Mouse (Mus musculus): Measurements from ENCODE around the gene Kank4. TPM values are rescaled to one million over a fixed set of nuclear protein-coding genes. Genes with fewer than 3 reads are reported as not detected.
"Not testable (repeated sequence)": the region's sequence is repeated elsewhere in the genome, so short reads cannot be mapped to it uniquely, and the experiment has no call there.

Gene Kank4
- polyA plus RNA-seq, 1 experiment from 2014 or later = 1.7 TPM

DNA sequence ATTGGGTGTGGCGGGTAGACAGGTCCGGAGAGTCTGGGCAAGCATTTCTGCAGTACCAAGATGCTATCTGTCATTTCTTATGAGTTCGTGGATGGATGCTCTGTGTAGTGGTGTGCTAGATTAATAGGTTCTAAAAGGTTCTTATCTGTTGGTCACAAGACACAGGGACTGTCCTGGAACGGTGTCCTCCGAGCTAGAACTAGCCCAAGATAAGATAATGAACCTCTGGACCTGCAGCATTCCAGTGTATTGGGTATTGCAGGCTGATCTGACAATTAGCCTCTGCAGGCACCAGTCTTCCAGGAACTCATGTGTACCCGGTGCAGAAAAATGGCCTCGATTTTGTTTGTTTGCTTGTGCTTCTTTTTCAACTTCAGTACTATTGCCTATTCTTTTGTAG is 88.6 kb downstream of the Kank4 start:
- Histone ChIP-seq H3K4me2 (replicated peaks) (no peak overlapping the region), H3K9me3 (replicated peaks) (no peaks in the 10 kb centered on the region), H3K4me1 (peaks cover 15% of the 10 kb centered on the region), H3K4me3 (replicated peaks) (no peak overlapping the region), H3K27me3 (peaks cover 9% of the 10 kb centered on the region; the same call in 1 of the 2 replicates), H3K36me3 (no peaks in the 10 kb centered on the region), H3K9ac (no peak overlapping the region), H3K27ac (replicated peaks) (no peak overlapping the region)
- no peak for ATAC-seq (ENCODE audit: insufficient number of reproducible peaks, low FRiP score, low TSS enrichment, low read depth)
- WGBS = 57% methylated on average over 7 of the region's 7 CpGs

DNA sequence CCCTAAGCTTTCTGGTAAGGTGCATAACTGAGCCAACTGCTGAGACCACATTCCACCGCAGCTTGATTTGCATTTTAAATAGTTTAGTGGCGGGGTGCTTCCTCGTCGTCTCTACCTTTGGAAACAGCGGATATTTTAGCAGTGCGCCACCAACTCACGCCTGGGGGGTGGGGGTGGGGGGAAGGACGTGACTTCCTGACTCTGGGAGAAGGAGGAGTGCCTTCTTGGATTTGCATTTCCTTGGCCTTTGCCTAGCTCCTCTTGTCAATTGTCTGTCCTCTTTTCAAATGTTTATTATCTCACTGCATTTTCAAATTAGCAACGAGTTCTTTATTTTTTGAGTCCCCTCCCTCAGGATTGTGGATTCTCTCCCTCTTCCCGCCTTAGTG is 89.4 kb downstream of the Kank4 start:
- H3K4me2 ChIP-seq (replicated peaks) = peak overlapping the region; percentile 55
- no peaks in the 10 kb centered on the region for H3K36me3 ChIP-seq
- H3K27me3 ChIP-seq = peaks cover 9% of the 10 kb centered on the region; the same call in 1 of the 2 replicates
- H3K9me3 ChIP-seq (replicated peaks) = no peaks in the 10 kb centered on the region
- no peak overlapping the region for H3K27ac ChIP-seq (replicated peaks)
- no peak for ATAC-seq (ENCODE audit: insufficient number of reproducible peaks, low FRiP score, low TSS enrichment, low read depth)
- H3K4me1 ChIP-seq = peaks cover 15% of the 10 kb centered on the region
- peak overlapping the region; percentile 16; the same call in 1 of the 2 replicates for H3K4me3 ChIP-seq (replicated peaks)
- WGBS = 2% methylated on average over 10 of the region's 10 CpGs
- H3K9ac ChIP-seq = no peak overlapping the region

DNA sequence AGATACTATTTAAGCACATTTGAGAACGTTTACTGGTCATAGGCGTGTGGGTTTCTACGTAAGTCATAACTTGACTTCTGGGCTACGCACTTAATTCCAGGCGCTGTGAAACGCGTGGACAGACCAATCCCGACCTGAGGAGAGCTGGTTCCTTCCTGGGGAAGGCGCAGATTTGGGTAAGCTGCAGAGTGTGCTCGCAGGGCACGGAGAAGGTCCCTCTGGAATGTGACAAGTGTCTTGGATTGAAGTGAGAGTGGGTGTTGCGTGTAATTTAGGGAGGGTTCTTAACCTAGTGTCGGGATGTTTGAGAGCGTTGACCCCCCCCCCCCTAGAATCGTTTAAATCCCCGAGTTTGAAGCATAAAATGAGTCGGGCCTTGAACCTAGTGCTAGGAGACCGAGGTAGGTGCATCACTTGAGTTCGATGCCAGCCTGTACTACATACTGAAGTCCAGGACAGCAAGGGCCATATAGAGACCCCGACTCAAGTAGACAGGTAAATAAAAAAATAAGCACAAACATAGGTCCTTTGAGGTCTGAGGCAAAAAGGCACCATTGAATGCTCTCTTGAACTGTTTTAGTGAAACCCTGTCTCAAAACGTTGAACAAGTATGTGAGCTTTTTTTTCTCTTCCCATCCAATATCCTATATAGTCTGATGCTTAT is 89.9 kb downstream of the Kank4 start:
- peaks cover 15% of the 10 kb centered on the region for H3K4me1 ChIP-seq
- H3K9me3 ChIP-seq (replicated peaks) = no peaks in the 10 kb centered on the region
- no peak overlapping the region for H3K9ac ChIP-seq
- H3K4me2 ChIP-seq (replicated peaks) = peak overlapping the region; percentile 55
- WGBS = 4% methylated on average over 21 of the region's 21 CpGs
- H3K27ac ChIP-seq (replicated peaks) = no peak overlapping the region
- H3K4me3 ChIP-seq (replicated peaks) = peak overlapping the region; percentile 31
- H3K36me3 ChIP-seq = no peaks in the 10 kb centered on the region
- no peak for ATAC-seq (ENCODE audit: insufficient number of reproducible peaks, low FRiP score, low TSS enrichment, low read depth)
- peaks cover 9% of the 10 kb centered on the region; the same call in 1 of the 2 replicates for H3K27me3 ChIP-seq

DNA sequence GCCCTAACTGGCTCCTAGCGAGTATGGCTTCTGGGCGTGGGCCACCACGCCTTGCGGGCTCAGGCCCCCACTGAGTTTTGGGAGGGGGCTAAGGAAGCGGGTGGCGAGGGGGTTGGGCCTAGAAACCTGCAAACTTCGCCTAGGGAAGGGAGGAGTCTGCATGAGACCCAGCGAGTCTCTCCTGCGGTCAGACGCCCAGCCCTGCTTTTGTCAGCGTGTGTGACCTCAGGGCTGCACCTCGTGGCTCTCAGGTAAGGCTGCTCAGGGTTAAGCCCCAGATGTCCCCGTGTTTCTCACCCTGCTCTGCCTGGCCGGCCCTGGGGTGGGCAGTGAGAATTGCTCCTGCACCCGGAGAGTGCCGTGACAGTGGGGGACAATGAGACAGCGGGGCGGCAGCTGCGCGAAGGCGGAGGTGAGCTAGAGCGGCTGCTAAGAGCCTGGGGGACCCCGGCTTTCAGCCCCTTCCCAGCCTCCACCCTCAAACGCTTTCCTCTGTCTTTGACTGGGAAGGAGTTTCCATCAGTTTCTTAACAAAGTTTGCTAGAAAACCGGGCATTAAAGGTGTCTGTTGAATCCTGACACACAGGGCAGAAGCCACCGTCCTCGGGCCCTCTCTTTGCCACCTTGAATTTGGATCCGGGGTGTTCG is 90.6 kb downstream of the Kank4 start, which contains the start of gene L1td1:
Gene L1td1, plus strand, starts transcription at position 145 of the 648 bp plus-strand sequence.
- WGBS = 7% methylated on average over 29 of the region's 29 CpGs
- Histone ChIP-seq H3K27me3 (peaks cover 9% of the 10 kb centered on the region; the same call in 1 of the 2 replicates), H3K4me3 (replicated peaks) (peak within 1 kb of the TSS; percentile 31), H3K4me1 (peaks cover 15% of the 10 kb centered on the region), H3K27ac (replicated peaks) (no peak within 1 kb of the TSS), H3K36me3 (no peaks in the 10 kb centered on the region), H3K9ac (no peak within 1 kb of the TSS), H3K9me3 (replicated peaks) (no peaks in the 10 kb centered on the region), H3K4me2 (replicated peaks) (peak within 1 kb of the TSS; percentile 55)
- ATAC-seq (ENCODE audit: insufficient number of reproducible peaks, low FRiP score, low TSS enrichment, low read depth) = no peak

DNA sequence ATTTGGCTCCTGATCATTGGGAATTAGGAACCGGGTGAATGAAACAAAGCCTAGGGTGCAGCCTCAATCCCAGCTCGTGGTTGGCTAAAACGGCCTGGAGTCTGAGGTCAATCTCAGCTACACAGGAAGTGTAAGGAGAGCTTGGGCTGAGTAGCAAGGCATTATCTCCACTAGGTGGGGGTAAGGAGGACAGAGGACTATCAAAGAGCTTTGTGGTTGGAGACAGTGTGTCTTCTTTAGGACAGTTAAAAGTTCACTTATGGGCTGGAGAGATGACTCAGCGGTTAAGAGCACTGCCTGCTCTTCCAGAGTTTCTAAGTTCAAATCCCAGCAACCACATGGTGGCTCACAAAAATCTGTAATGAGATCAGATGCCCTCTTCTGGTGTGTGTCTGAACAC is 91.9 kb downstream of the Kank4 start:
- no peak overlapping the region for H3K4me2 ChIP-seq (replicated peaks)
- no peak overlapping the region for H3K27ac ChIP-seq (replicated peaks)
- ATAC-seq (ENCODE audit: insufficient number of reproducible peaks, low FRiP score, low TSS enrichment, low read depth) = no peak
- H3K9me3 ChIP-seq (replicated peaks) = no peaks in the 10 kb centered on the region
- H3K36me3 ChIP-seq = no peaks in the 10 kb centered on the region
- no peak overlapping the region for H3K9ac ChIP-seq
- H3K4me3 ChIP-seq (replicated peaks) = no peak overlapping the region
- H3K27me3 ChIP-seq = peaks cover 9% of the 10 kb centered on the region; the same call in 1 of the 2 replicates
- peaks cover 15% of the 10 kb centered on the region for H3K4me1 ChIP-seq
- WGBS = 39% methylated on average over 4 of the region's 4 CpGs

DNA sequence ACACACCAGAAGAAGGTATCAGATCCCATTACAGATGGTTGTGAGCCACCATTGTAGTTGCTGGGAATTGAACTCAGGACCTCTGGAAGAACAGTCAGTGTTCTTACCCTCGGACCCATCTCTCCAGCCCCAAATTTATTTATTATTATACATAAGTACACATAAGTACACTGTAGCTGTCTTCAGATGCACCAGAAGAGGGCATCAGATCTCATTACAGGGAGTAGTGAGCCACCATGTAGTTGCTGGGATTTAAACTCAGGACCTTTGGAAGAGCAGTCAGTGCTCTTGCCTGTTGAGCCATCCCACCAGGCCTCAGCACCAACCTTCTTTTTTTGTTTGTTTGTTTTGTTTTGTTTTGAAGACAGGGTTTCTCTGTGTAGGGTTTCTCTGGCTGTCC is 92.7 kb downstream of the Kank4 start:
- not testable (repeated sequence) for H3K4me2 ChIP-seq (replicated peaks); H3K36me3 ChIP-seq; H3K27ac ChIP-seq (replicated peaks); H3K9ac ChIP-seq; ATAC-seq (ENCODE audit: insufficient number of reproducible peaks, low FRiP score, low TSS enrichment, low read depth); H3K4me3 ChIP-seq (replicated peaks); H3K9me3 ChIP-seq (replicated peaks); H3K27me3 ChIP-seq
- peaks cover 15% of the 10 kb centered on the region for H3K4me1 ChIP-seq
- WGBS = 75% methylated on average over 1 of the region's 1 CpGs

DNA sequence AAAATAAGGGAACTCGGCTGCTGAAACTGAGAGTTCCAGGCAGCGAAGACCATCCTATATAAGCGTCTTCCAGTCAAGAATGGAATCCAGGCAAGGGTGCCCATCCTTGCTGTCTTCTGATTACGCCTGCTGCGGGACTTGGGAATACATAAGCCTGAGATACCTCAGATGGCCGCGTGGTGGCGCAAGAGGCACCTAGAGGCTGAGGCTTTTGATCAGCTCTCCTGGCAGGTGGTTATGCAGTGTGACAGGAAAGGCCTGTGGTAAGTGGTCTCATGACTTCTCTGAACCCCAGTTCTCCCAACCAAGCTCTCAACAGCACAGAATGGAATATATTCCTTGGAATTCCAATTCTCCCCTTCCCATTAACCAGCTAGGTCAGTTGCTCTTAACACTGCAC is 94.9 kb downstream of the Kank4 start:
- ATAC-seq (ENCODE audit: insufficient number of reproducible peaks, low FRiP score, low TSS enrichment, low read depth) = no peak
- Histone ChIP-seq H3K36me3 (no peaks in the 10 kb centered on the region), H3K4me1 (peaks cover 9% of the 10 kb centered on the region), H3K4me3 (replicated peaks) (no peak overlapping the region), H3K4me2 (replicated peaks) (no peak overlapping the region), H3K27me3 (peaks cover 4% of the 10 kb centered on the region; the same call in 1 of the 2 replicates), H3K9me3 (replicated peaks) (no peaks in the 10 kb centered on the region), H3K9ac (no peak overlapping the region), H3K27ac (replicated peaks) (no peak overlapping the region)
- 11% methylated on average over 8 of the region's 8 CpGs for WGBS

DNA sequence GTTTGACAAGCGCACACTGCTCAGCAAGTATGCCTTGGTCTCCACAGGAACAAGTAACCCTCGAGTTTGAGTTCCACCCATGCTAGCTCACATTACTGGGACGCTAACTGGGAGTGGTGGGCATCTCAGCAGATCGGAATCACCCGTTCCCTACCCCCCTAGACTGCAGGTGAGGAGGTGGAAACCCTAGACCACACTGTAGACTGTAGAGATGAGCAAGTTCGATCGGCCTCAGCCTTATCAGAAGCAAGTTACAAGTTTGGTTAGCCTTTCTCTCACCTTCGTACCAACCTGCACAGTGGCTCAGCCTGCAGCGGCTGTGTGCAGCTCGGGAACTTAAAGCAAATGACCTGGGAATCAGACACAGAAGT is 98.8 kb downstream of the Kank4 start:
- H3K9ac ChIP-seq = no peak overlapping the region
- no peaks in the 10 kb centered on the region for H3K4me1 ChIP-seq
- no peaks in the 10 kb centered on the region for H3K27me3 ChIP-seq
- no peaks in the 10 kb centered on the region for H3K9me3 ChIP-seq (replicated peaks)
- no peaks in the 10 kb centered on the region for H3K36me3 ChIP-seq
- no peak overlapping the region for H3K4me2 ChIP-seq (replicated peaks)
- no peak for ATAC-seq (ENCODE audit: insufficient number of reproducible peaks, low FRiP score, low TSS enrichment, low read depth)
- H3K4me3 ChIP-seq (replicated peaks) = no peak overlapping the region
- WGBS = 83% methylated on average over 10 of the region's 10 CpGs
- H3K27ac ChIP-seq (replicated peaks) = no peak overlapping the region

DNA sequence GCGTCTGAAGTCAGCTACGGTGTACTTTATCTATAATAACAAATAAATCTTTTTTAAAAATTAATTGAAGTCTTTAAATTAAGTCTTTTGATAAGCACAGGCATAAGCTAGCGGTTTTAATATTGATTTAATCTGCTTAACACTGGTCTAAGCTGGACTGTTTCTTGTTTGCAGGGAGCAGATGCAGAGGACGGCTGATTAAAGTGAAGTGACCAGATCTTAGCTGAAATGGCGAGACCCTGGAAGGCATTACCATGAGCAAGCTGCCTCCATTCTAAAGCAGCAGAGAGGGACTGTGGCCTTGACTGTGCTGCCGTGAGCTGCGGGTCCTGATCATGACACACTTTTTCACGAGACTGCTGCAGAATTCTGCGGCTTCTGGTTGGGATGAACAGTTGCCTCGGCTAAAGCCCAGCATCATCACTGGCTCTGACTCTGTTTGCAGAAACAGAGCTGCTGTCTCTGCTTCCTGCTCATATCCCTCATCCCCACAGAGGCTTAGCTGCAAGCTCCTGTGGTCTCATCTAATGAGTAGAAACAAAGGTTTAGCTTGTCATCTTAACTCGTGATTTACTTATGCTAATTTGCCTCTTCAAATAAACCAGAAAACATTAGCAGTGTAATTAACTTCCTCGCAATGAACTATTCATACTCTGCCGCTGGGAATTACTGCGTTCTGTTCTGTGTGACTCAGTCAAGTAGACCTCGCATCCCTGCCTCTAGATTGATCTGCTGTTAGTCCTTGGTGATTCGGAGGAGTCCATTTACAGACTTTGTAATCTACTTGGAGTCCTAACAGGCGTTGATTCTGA is 99.4 kb downstream of the Kank4 start:
- ATAC-seq (ENCODE audit: insufficient number of reproducible peaks, low FRiP score, low TSS enrichment, low read depth) = no peak
- H3K9me3 ChIP-seq (replicated peaks) = no peaks in the 10 kb centered on the region
- H3K36me3 ChIP-seq = no peaks in the 10 kb centered on the region
- H3K4me3 ChIP-seq (replicated peaks) = no peak overlapping the region
- no peaks in the 10 kb centered on the region for H3K27me3 ChIP-seq
- H3K9ac ChIP-seq = no peak overlapping the region
- no peak overlapping the region for H3K27ac ChIP-seq (replicated peaks)
- no peaks in the 10 kb centered on the region for H3K4me1 ChIP-seq
- no peak overlapping the region for H3K4me2 ChIP-seq (replicated peaks)
- WGBS = 76% methylated on average over 17 of the region's 17 CpGs

DNA sequence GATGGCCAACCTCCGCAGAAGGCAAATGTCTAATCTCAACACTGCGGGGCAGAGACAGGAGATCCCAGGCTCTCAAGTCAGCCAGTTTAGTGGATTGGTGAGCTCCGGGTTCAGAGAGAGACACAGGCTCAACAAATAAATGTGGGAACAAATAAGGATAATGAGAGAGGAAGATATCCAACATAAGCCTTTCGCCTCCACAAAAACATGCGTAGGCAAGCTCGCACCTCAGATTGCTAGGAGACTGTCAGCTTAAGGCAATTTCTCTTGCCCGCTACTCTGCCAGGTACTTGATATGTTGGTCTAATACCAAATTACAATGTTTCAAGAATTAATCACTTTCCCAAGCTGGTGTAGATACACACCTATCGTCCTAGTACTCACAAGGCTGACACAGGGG is 106.4 kb downstream of the Kank4 start:
- Histone ChIP-seq H3K4me1 (no peaks in the 10 kb centered on the region), H3K9ac (no peak overlapping the region), H3K27ac (replicated peaks) (no peak overlapping the region), H3K4me2 (replicated peaks) (no peak overlapping the region), H3K9me3 (replicated peaks) (no peaks in the 10 kb centered on the region), H3K27me3 (no peaks in the 10 kb centered on the region), H3K36me3 (no peaks in the 10 kb centered on the region), H3K4me3 (replicated peaks) (no peak overlapping the region)
- 78% methylated on average over 8 of the region's 8 CpGs for WGBS
- no peak for ATAC-seq (ENCODE audit: insufficient number of reproducible peaks, low FRiP score, low TSS enrichment, low read depth)

Data from embryonic facial prominence, embryonic 15.5 days (tissue).